Mouse (Mus musculus) hematopoietic stem cell, adult 5-6 weeks (primary cell): ENCODE measurements around the gene Cacna1g. TPM values are rescaled to one million over a fixed set of nuclear protein-coding genes. Genes with fewer than 3 reads are reported as not detected.

Experiments
- ATAC-seq, 2 experiments: fragments of 125-278 bp in 1 of 2; replicated peaks in 1 of 2; 2 replicates each; pipeline ENCODE4 v1.8.0; 2016 to 2017; ENCODE audit warnings: inconsistent platforms in 2 of 2, mild to moderate bottlenecking in 2 of 2, moderate number of reproducible peaks in 2 of 2, low read depth in 1 of 2, moderate TSS enrichment in 1 of 2; ENCODE audit not compliant: low FRiP score in 2 of 2, poor library complexity in 2 of 2, severe bottlenecking in 2 of 2, insufficient read depth in 1 of 2, low TSS enrichment in 1 of 2
- total RNA-seq: library from RNA; stranded (forward); fragments of 172-1452, 232-1000 nt; gene quantifications from 2 replicates; pipeline ENCODE4 v1.2.3, GENCODE M21; 2017

The Cacna1g gene
- total RNA-seq, 1 experiment from 2014 or later = not detected

DNA sequence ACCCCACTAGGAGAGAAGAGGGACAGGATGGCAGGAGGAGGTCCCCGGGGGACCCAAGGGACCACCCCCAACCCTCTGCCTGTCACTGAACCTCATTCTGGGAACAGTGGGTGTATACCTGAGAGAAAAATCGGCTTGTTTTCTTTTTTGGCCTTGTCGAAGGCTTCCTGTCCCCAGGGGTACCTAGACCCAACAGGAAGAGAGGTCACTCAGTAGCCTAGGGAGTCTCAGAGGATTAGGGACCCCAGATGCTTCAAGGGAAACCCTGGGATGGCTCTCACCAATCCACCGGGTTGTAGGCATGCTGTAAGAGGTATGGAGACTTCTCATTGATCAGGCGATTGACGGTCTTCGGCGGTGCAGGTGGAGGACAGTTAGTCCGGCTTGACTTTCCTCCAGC is 10.6 kb upstream of the Cacna1g start:
- ATAC-seq = no peak

DNA sequence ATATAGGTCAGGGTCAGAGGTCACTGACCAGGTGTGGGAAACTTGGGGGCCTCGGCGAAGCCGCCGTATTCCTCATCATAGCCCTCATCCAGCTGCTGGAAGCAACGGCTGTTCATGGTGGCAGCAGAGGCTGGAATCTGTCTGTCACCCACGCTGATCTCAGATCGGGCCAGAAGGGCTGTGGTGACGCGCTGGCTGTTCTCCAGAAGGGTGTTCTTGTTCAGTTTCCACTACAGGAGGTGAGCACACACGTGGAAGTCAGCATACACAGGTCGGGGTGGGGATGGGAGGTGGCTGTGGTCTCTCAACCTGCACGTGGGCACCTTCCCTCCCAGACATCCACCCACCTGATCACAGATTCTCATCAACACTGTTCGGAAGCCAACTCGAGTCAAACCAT is 9.9 kb upstream of the Cacna1g start:
- no peak for ATAC-seq

DNA sequence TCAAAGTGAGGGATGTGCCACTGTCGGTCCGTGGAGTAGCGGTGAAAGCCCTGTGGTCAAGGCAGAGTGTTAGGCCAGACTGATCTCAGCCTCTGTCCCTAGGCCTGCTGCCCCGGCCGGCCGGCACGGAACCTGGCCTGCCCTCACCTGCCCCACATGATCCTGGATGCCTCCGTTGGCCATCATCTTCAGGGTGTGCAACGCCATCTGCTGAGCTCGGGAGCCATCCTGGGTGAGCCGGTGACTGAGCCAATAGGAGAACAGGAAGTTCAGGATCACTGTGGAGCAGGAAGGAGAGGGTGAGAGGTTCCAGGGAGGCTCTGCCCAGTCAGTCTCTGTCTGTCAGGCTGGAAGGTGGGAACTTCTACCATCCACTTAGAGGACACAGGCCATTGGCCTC is 9.4 kb upstream of the Cacna1g start:
- ATAC-seq = no peak

DNA sequence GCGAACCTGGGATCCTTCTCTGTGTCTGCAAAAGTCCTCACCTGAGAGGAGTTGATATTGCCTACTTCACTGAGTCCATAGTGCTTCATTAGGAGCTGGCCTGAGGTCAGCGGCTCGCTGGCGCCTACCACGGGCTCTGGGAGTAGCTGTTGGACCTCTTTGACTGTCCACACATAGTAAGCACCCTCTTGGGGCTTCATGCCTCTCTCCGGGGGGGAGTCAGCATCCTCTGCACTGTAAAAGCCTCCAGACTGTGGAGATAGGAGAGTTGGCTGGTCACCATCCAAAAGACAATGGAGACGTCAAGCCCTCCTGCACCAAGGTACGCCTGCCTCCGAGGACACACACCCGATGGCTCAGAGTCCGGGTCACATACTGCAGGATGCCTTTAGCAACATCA is 8.7 kb upstream of the Cacna1g start:
- no peak for ATAC-seq

GRCm38 (mm10) chr11:94481963-94482362 is 8.0 kb upstream of the Cacna1g start:
- ATAC-seq = no peak

DNA sequence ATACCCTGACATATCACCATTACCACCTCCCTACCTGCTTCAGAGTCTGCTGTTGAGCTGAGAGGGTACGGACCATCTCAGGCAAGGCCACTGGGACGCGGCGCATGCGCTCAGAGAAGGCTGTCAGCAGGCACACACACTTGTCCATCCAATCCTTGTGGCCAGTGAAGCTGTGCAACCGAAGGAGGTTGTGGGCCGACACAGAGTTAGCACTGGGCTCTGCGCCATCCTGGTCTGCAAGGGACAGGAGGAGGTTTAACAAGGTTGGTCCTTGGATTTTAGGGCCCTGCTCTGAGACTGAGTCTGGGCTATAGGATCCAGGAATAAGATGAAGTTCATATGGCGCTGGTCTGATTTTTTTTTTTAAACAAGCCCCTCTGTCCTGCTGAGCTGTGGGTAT is 6.4 kb upstream of the Cacna1g start:
- ATAC-seq = no peak

DNA sequence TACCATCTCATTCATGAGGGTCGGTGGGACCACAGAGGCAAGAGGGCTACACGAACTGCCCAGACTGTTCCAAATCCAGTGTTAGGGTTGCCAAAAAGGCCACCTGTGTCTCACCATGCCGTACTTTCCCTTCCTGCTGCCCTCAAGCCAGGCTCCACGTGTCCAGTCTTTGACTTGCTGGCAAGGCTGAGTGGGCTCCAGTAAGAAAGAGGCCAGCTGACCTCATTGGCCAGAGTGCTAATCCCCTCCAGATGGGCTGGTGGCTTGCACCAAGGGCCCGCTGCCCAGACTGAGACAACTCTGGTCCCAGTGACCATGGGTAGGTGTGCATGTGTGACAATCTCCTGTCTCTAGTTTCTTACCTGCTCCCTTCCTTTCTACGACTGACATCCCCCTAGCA is 3.7 kb upstream of the Cacna1g start:
- no peak for ATAC-seq

DNA sequence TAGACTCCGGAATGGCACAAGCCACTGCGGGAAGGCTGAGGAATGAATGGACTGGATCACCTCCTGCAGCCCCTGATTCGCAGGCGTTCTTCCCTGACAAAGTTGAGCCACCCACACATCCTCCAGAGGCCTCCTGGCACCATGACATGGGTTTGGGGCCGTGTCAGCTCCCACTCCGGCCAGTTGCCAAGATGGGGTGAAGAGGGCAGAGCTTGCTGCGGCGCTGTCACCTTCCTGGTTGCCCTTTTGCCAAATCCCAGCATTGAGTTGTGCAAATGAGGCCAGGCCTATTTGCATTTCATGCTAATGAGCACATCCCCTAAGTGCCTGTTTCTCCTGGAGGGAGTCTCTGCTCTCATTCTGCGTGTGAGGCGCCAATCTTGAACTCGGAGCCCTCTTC is 1.7 kb upstream of the Cacna1g start:
- no peak for ATAC-seq

GRCm38 (mm10) chr11:94474544-94474910 is 529 bp upstream of the Cacna1g start:
- ATAC-seq = no peak

DNA sequence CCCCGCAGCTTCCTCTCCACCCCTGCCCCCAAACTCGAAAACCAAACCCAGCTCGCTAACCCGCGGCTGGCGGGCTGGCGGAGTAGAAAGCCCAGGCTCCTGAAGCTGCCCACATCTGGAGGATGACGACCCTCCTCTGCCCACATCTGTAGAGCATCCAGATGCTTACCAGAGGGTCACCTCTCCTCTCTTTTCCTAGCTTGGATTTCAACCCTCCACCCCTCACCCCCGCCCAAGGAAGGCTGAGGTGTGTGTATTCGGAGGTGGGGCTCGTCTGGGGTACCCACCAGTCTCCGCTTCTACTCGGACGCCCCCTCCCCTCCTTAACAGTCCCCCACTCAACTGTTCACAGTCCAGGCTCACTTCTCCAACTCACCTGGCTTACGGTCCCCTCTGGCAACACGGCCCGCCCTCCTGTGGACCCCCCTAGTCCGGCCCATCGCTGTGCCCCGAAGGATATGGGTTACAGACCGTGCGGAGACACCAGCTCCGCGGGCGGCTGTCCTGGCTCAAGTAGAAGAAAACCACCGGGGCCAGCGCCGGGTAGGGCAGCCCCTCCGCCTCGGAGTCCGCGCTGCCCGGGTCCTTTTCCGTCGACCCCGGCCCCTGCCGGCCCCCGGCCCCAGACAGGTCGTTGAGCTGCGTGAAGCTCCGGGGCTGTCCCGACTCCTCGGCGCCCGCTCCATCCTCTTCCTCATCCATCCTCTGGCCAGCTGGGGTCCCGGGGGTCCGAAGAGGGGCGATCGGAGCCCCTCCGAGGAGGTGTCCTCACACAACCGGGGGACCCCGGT is 887 bp downstream of the Cacna1g start:
- no peak for ATAC-seq

DNA sequence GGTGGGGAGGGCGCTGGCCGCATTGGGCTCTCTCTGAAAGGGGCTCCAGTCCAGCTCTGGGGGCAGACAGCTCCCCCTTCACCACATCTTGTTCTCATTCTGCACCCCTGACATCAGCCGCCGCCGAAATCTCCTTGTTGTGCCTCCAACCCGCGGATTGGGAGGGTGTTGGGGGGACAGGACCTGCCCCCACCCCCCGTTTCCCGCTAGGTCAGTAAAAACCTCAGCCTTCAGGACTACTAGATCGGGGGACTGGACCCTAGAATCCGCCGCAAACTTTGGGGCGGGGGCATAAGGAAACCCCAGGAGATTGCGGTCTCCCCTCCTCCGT is 1.4 kb downstream of the Cacna1g start:
- ATAC-seq = peak in 1 of 2 experiments; percentile 13; a peak in 2 of 4 replicates

DNA sequence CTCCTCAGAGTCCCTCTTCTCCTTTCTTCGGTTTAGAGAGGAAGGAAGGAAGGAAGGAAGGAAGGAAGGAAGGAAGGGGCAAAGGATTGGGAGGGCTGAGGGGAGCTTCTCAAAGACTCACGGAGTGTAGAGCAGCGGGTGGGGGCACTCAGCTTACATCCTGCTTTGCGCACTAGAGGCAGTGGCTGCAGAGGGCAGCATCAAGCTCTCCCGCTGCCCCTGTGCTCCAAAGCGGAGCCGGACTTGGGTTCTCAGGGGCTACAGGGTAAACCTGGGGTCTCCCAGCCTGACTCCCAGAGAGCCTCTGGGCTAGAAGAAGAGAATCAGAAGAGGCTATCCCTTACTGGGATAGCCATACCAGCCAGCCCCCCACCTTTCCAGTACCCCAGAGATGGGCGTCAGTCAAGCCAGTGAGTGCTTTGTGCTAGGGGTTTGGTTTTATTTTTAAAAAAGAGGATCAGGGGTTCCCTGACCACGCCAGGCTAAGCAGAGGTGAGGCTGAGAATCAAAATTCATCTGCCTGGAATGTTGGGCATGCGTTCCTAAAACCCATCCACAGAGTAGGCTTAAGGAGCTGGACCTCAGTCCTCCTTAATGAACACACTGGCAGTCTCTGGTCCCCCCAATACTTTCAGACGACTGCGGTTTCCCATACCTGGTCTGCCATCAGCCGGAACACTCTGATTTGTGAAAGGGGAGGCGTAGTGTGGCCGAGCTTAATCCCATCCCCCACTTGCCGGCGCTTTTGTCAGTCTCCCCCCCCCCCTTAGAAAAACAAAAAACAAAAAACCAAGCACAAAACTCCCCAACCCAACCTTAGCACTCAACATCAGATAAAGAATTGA is 2.0 kb downstream of the Cacna1g start:
- ATAC-seq = no peak

DNA sequence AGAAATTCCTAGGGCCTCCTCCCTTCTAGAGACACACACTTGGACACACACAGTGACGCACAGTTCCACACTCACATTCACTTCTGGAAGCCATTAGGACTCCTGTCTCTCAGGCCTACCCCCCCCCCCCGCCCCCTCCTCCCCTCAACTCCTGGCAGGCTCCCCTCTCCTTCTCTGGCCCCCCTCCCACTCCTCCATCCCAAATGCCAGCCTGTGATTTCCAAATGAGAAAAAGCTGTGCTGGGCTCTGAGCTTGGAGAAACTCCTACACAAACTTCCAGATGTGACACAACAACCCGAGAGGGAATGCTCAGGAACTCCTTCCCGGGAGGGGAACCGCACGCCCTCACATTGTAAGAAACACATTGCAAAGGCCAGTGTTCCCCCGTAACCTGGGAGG is 3.6 kb downstream of the Cacna1g start:
- no peak for ATAC-seq

DNA sequence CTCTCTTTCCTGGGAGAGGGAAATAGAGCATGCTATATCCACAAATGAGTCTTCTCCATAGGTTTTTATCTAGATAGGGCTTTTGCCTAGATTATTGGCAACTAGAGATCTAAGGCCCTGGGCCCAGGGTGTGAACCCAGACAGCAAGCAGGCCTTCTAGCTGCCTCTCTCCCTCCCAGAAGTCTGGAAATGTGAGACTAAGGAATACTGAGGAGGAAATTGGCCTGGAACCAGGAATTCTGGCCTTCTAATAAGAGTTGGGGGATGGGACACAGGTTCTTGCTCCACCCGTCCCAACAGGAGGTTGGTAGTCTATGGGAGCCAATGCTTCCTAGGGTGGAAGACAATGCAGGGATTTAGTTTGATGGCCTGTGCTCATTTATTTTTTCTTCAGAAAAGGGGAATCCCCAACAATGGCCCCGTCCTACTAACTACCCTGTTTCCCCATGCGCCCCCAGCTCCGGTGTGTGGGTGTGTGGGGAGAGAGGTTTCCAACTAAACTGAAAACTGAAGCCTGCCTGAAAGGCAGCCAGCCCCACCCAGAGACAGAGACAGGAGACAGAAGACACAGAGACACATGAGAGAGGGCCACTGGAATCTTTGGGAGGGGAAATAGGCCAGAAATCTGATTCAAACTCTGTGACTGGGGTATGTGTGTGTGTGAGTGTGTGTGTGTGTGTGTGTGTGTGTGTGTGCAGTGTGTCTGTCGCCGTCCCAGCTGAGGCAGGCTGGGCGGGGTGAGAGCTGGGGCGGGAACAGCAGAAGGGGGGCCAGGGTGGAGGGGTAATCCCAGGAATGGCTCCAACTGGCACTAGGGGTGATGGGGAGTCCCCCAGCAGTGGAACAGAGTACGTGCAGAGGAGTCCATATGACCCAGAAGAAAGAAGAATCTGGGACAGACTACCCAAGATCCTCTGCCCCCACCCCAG is 4.6 kb downstream of the Cacna1g start:
- ATAC-seq = no peak

DNA sequence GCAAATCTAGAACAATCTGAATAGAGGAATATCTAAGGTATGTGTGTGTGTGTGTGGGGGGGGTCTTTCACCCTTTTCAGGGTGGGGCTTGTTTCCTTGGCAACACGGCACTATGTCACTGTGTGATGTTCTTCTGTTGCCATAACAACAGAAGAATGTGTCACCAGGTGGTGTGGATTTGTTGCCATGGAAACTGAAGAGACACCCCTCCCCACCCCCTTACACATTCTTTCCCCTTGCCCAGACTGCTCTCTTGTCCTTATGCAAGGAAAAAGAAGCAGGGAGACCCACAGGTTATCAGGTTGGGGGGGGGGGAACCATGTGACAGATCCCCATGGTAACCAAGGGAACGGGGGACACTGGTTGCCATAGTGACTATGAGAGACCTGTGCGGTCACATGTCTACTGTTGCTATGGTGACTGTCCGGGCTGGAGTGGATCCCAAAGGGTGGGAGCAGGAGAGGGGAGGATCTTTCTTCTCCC is 5.4 kb downstream of the Cacna1g start:
- no peak for ATAC-seq

DNA sequence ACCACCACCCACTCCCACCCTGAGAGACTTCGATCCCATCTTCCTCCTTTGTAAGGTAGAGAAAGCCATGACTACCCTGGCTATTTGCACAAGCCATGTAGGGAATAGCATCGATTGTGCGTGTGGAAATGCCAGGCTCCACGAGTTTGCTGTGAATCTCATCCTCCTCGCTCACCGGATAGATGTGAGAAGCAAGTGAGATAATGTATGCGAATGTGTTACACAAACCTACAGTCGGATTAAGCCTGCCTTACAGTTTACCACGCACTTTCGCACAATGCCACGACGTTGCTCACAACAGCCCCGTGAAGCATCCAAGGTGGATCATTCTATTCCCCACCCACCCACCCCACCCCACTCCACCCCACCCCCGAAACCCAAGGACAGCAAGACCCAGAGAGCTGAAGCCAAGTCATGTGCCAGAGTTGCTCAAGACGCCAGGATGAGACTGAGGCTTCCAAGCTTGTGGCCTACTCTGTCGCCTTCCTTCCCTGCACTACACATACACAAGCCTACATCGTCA is 7.6 kb downstream of the Cacna1g start:
- ATAC-seq = no peak

GRCm38 (mm10) chr11:94464170-94464569 is 9.8 kb downstream of the Cacna1g start:
- ATAC-seq = no peak
